Mouse (Mus musculus): Measurements from ENCODE around the gene Zeb2. TPM values are rescaled to one million over a fixed set of nuclear protein-coding genes. Genes with fewer than 3 reads are reported as not detected.
A peak's percentile ranks its signal among the peaks of the same experiment; 100 is the strongest.

Gene Zeb2
- polyA plus RNA-seq, 1 experiment = 9.8 TPM

GRCm38 (mm10) chr2:45136783-45137182, 19.6 kb upstream of the Zeb2 start:
- H3K4me3 ChIP-seq (ENCODE audit: insufficient read depth, poor library complexity, severe bottlenecking) = no peak overlapping the region
- H3K36me3 ChIP-seq (ENCODE audit: control insufficient read depth, insufficient read depth) = no peaks in the 10 kb centered on the region
- TF ChIP-seq MYOD1 (IDR thresholded peaks at IDR 0.05; ENCODE audit: control insufficient read depth, insufficient read length, low read depth) = no peak
- no peak for TF ChIP-seq CEBPB (IDR thresholded peaks at IDR 0.05; ENCODE audit: low read depth)
- TF ChIP-seq USF1 (IDR thresholded peaks at IDR 0.05; ENCODE audit: low read depth) = no peak
- TF ChIP-seq CTCF (IDR thresholded peaks at IDR 0.05; ENCODE audit: control insufficient read depth, insufficient read depth, insufficient read length) = no peak
- no peak for TF ChIP-seq MAX (IDR thresholded peaks at IDR 0.05)
- no peak for TF ChIP-seq MYOG (IDR thresholded peaks at IDR 0.05; ENCODE audit: control insufficient read depth, extremely low read depth, insufficient read length)
- no peak for TF ChIP-seq FOSL1 (IDR thresholded peaks at IDR 0.05; ENCODE audit: insufficient read depth, low read length, poor library complexity, severe bottlenecking)
- no peak overlapping the region for H3ac ChIP-seq (ENCODE audit: control insufficient read depth, insufficient read length, low read depth)
- no peaks in the 10 kb centered on the region for H3K79me2 ChIP-seq (ENCODE audit: control insufficient read depth, insufficient read depth)
- H3K27me3 ChIP-seq (ENCODE audit: control insufficient read depth, insufficient read depth, insufficient read length) = no peaks in the 10 kb centered on the region
- no peaks in the 10 kb centered on the region for H3K79me3 ChIP-seq (ENCODE audit: low read depth)

DNA sequence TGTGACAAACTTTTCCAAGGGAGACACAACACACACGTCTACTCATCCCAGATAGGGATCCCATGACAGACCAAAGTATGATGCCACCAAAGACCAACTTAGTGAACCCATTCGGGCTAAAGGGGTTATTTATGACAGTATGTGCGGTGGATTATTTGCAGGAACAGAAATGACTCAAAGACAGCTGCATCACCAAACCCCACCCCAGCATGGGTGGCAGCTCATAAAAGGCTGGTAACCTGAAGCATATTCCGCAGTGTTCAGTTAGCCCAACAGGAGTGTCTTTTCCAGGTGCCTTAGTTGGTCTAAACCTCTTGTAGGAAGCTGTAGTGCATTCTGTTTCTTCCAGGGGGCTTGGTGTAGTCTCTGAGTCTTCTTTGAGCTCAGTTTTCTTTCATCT, 16.0 kb upstream of the Zeb2 start:
- Histone ChIP-seq H3ac (ENCODE audit: control insufficient read depth, insufficient read length, low read depth) (no peak overlapping the region), H3K36me3 (ENCODE audit: control insufficient read depth, insufficient read depth) (no peaks in the 10 kb centered on the region), H3K4me3 (ENCODE audit: insufficient read depth, poor library complexity, severe bottlenecking) (no peak overlapping the region), H3K79me3 (ENCODE audit: low read depth) (no peaks in the 10 kb centered on the region), H3K79me2 (ENCODE audit: control insufficient read depth, insufficient read depth) (no peaks in the 10 kb centered on the region), H3K27me3 (ENCODE audit: control insufficient read depth, insufficient read depth, insufficient read length) (no peaks in the 10 kb centered on the region)
- peak; percentile 17 for TF ChIP-seq MYOD1 (IDR thresholded peaks at IDR 0.05; ENCODE audit: control insufficient read depth, insufficient read length, low read depth)
- TF ChIP-seq FOSL1 (IDR thresholded peaks at IDR 0.05; ENCODE audit: insufficient read depth, low read length, poor library complexity, severe bottlenecking) = no peak

GRCm38 (mm10) chr2:45130461-45131156, 13.4 kb upstream of the Zeb2 start:
- H3K36me3 ChIP-seq (ENCODE audit: control insufficient read depth, insufficient read depth) = no peaks in the 10 kb centered on the region

DNA sequence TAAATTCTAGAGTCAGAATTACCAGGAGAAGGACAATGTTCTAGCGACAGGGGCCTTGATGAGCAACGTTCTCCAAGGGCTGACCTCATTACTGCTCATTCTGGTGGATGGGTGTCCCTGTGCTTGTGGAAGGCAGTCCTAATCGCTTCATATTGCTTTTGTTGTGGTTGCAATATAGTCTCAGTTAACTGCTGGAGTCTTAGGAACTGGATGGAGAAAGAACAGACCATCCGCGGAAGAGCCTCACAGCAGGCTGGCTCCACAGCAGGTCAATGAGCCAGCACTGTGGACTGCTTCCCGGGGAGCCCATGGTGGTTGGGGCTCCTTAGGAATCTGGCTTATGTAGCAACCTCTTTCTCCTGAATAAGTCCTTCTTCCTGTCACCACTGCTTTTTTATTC, 12.4 kb upstream of the Zeb2 start:
- H3K4me3 ChIP-seq (ENCODE audit: insufficient read depth, poor library complexity, severe bottlenecking) = no peak overlapping the region
- H3K79me2 ChIP-seq (ENCODE audit: control insufficient read depth, insufficient read depth) = no peaks in the 10 kb centered on the region
- no peaks in the 10 kb centered on the region for H3K79me3 ChIP-seq (ENCODE audit: low read depth)
- no peaks in the 10 kb centered on the region for H3K36me3 ChIP-seq (ENCODE audit: control insufficient read depth, insufficient read depth)
- H3ac ChIP-seq (ENCODE audit: control insufficient read depth, insufficient read length, low read depth) = no peak overlapping the region
- no peaks in the 10 kb centered on the region for H3K27me3 ChIP-seq (ENCODE audit: control insufficient read depth, insufficient read depth, insufficient read length)
- no peak for TF ChIP-seq FOSL1 (IDR thresholded peaks at IDR 0.05; ENCODE audit: insufficient read depth, low read length, poor library complexity, severe bottlenecking)
- TF ChIP-seq MAX (IDR thresholded peaks at IDR 0.05) = no peak
- TF ChIP-seq CTCF (IDR thresholded peaks at IDR 0.05; ENCODE audit: control insufficient read depth, insufficient read depth, insufficient read length) = no peak
- TF ChIP-seq MYOD1 (IDR thresholded peaks at IDR 0.05; ENCODE audit: control insufficient read depth, insufficient read length, low read depth) = no peak

More at GRCm38 (mm10) chr2:45130461-45131156, 13.4 kb upstream of the Zeb2 start:
- TF ChIP-seq CEBPB (IDR thresholded peaks at IDR 0.05; ENCODE audit: low read depth) (no peak), CTCF (IDR thresholded peaks at IDR 0.05; ENCODE audit: control insufficient read depth, insufficient read depth, insufficient read length) (no peak), MYOD1 (IDR thresholded peaks at IDR 0.05; ENCODE audit: control insufficient read depth, insufficient read length, low read depth) (no peak), USF1 (IDR thresholded peaks at IDR 0.05; ENCODE audit: low read depth) (no peak), MAX (IDR thresholded peaks at IDR 0.05) (no peak), MYOG (IDR thresholded peaks at IDR 0.05; ENCODE audit: control insufficient read depth, extremely low read depth, insufficient read length) (no peak), FOSL1 (IDR thresholded peaks at IDR 0.05; ENCODE audit: insufficient read depth, low read length, poor library complexity, severe bottlenecking) (no peak)
- no peaks in the 10 kb centered on the region for H3K79me3 ChIP-seq (ENCODE audit: low read depth)
- no peak overlapping the region for H3ac ChIP-seq (ENCODE audit: control insufficient read depth, insufficient read length, low read depth)
- no peak overlapping the region for H3K4me3 ChIP-seq (ENCODE audit: insufficient read depth, poor library complexity, severe bottlenecking)
- H3K27me3 ChIP-seq (ENCODE audit: control insufficient read depth, insufficient read depth, insufficient read length) = no peaks in the 10 kb centered on the region
- no peaks in the 10 kb centered on the region for H3K79me2 ChIP-seq (ENCODE audit: control insufficient read depth, insufficient read depth)

- Histone ChIP-seq H3K79me2 (ENCODE audit: control insufficient read depth, insufficient read depth) (no peaks in the 10 kb centered on the region), H3K79me3 (ENCODE audit: low read depth) (no peaks in the 10 kb centered on the region), H3ac (ENCODE audit: control insufficient read depth, insufficient read length, low read depth) (no peak overlapping the region), H3K36me3 (ENCODE audit: control insufficient read depth, insufficient read depth) (no peaks in the 10 kb centered on the region), H3K27me3 (ENCODE audit: control insufficient read depth, insufficient read depth, insufficient read length) (no peaks in the 10 kb centered on the region), H3K4me3 (ENCODE audit: insufficient read depth, poor library complexity, severe bottlenecking) (no peak overlapping the region)
- TF ChIP-seq MAX (IDR thresholded peaks at IDR 0.05) = no peak
- TF ChIP-seq USF1 (IDR thresholded peaks at IDR 0.05; ENCODE audit: low read depth) = no peak
- no peak for TF ChIP-seq MYOD1 (IDR thresholded peaks at IDR 0.05; ENCODE audit: control insufficient read depth, insufficient read length, low read depth)
- TF ChIP-seq FOSL1 (IDR thresholded peaks at IDR 0.05; ENCODE audit: insufficient read depth, low read length, poor library complexity, severe bottlenecking) = no peak
- no peak for TF ChIP-seq CEBPB (IDR thresholded peaks at IDR 0.05; ENCODE audit: low read depth)
Measured at GRCm38 (mm10) chr2:45128696-45129095, 11.5 kb upstream of the Zeb2 start.

- H3K36me3 ChIP-seq (ENCODE audit: control insufficient read depth, insufficient read depth) = no peaks in the 10 kb centered on the region
- no peaks in the 10 kb centered on the region for H3K79me2 ChIP-seq (ENCODE audit: control insufficient read depth, insufficient read depth)
- no peak for TF ChIP-seq MYOD1 (IDR thresholded peaks at IDR 0.05; ENCODE audit: control insufficient read depth, insufficient read length, low read depth)
- no peaks in the 10 kb centered on the region for H3K79me3 ChIP-seq (ENCODE audit: low read depth)
- H3K27me3 ChIP-seq (ENCODE audit: control insufficient read depth, insufficient read depth, insufficient read length) = no peaks in the 10 kb centered on the region
- no peak overlapping the region for H3ac ChIP-seq (ENCODE audit: control insufficient read depth, insufficient read length, low read depth)
- H3K4me3 ChIP-seq (ENCODE audit: insufficient read depth, poor library complexity, severe bottlenecking) = no peak overlapping the region
Measured at GRCm38 (mm10) chr2:45126401-45126800, 9.2 kb upstream of the Zeb2 start.

All from C2C12 (cell line).